Mouse (Mus musculus) C2C12 (cell line): ENCODE measurements around the gene Sept9.

Source experiments
- CTCF ChIP-seq: IDR thresholded peaks from one replicate; pipeline ENCODE4 v1.5.1; 2011; ENCODE audit not compliant: control insufficient read depth, insufficient read depth, insufficient read length
- MAX ChIP-seq: IDR thresholded peaks from one replicate; pipeline ENCODE4 v1.6.1; 2011; ENCODE audit warnings: mild to moderate bottlenecking, control low read depth
- MYOG ChIP-seq: IDR thresholded peaks from one replicate; pipeline ENCODE4 v1.6.1; 2011; ENCODE audit not compliant: control insufficient read depth, insufficient read length; ENCODE audit errors: extremely low read depth
- USF1 ChIP-seq: IDR thresholded peaks from one replicate; pipeline ENCODE4 v1.6.1; 2011; ENCODE audit warnings: low read depth, mild to moderate bottlenecking, control low read depth, moderate library complexity

- TF ChIP-seq CTCF (no peak), MAX (no peak), MYOG (no peak), USF1 (no peak)
Observed at GRCm38 (mm10) chr11:117159257-117159945, 40.1 kb upstream of the Sept9 start.
